Mouse (Mus musculus) lung, postnatal 10 days (tissue): ENCODE measurements at regions not wholly inside any gene's neighbourhood (a gene's known extent, or its start where the extent isn't known, plus 50 kb on each side); places are given as distances from the start of the nearest gene placed in this dataset.

Source experiments
- DNase-seq: peaks from one replicate; pipeline ENCODE4 v3.0.0; 2021

DNA sequence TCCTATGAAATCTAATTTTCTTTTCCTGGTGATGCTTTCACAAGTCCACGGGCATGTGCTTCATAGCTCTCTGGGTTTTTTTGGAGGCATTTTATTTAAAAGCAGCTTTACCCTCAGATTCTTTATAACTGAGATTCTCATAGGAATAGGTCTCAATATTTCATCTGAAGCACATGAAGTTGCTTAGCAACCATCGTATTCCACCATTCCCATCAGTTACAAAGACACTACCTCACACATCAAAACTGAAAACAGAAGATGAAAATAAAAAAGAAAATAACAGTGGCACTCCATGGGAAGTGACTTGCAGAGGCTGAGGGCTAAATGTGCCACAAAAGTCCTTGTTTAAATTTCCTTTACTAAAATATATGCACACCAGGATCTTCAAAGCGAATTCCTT is 384.0 kb upstream of the 1700015G11Rik start:
- no peak for DNase-seq

DNA sequence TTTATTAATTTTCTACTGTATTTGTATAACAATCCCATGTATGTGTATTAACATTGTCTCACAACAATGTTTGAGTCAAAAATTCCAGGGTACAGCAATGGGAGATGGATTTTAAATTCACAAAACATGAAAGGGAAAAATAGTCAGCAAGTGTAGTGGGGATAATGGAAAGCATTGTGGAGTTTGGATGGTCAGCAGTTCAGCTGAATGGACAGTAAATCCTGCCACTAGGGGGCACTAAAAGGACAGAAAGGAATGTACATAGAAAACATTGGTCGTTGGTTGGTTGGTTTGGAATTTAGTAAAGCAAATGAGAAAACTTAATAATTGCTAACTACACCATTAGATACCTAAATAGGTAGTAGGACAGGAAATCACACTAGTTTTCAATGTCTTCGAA is 376.3 kb upstream of the 1700015G11Rik start:
- peak; percentile 54 for DNase-seq
